Mouse (Mus musculus): ENCODE data around the gene Cited1. TPM values are rescaled to one million over a fixed set of nuclear protein-coding genes. Genes with fewer than 3 reads are reported as not detected.

Cited1 gene
- total and polyA plus RNA-seq, 3 experiments = not detected

DNA sequence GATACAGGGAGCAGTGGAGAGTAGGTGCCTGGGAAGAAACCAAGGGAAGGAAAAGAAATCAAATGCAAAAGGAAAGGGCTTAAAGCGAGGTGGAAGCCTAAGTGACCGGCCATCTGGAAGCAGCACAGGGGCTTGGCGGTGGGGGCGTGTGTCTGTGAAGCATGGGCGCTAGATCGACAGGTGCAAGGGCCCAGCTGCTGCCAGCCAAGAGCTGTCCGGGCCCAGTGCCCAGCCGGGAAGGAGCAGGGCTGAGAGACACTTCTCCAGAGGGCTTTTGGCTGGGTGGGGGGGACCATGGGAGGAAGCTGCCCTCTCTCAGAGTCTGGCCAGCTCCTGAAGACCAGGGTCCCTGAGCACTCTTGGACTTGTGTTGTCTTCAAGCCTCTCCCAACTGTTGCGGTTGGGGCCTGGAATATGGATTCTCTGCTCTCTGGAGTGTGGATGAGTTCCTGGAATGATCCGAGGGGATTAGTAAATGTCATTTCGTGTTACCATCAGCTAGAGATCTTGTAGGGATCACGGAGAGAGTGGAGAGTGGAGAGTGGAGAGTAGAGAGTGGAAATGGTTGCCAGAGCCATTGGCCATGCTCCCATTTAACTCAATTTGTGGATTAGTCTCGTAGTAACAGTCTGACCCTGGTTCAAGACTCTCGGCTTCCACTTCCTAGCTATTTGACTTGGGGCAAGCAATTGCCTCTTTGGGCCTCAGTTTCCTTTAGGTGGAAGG lies 10.8 kb upstream of the Cited1 start:
- H3K9me3 ChIP-seq (replicated peaks; ENCODE audit: insufficient read depth, low read length) = no peaks in the 10 kb centered on the region
- DNase-seq (ENCODE audit: low read depth, low spot score) = no peak
- H3K27me3 ChIP-seq (ENCODE audit: control insufficient read depth in 1 of 2, insufficient read depth in 2 of 2, low read length in 2 of 2) = no peaks in the 10 kb centered on the region; a peak in 1 of 4 replicates
- no peak overlapping the region for H3K9ac ChIP-seq (ENCODE audit: control insufficient read depth, low read depth, low read length, poor library complexity, severe bottlenecking)
- no peaks in the 10 kb centered on the region for H3K36me3 ChIP-seq (ENCODE audit: control insufficient read depth in 1 of 2, insufficient read depth in 2 of 2, low read length in 2 of 2)
- H3K4me1 ChIP-seq (ENCODE audit: control insufficient read depth in 1 of 2, insufficient read depth in 2 of 2, low read length in 2 of 2) = no peaks in the 10 kb centered on the region
- no peaks in the 10 kb centered on the region for H3K79me2 ChIP-seq (ENCODE audit: control insufficient read depth, insufficient read depth, low read length, poor library complexity)
- no peak for TF ChIP-seq ZKSCAN1 (IDR thresholded peaks at IDR 0.05; ENCODE audit: low read depth, low read length)
- no peak for TF ChIP-seq EP300 (IDR thresholded peaks at IDR 0.05; ENCODE audit: low read depth in 1 of 2, low read length in 2 of 2)
- no peak for TF ChIP-seq UBTF (IDR thresholded peaks at IDR 0.05; ENCODE audit: borderline replicate concordance, insufficient read depth, low read depth, low read length)
- no peak for TF ChIP-seq MYB (IDR thresholded peaks at IDR 0.05; ENCODE audit: low read depth, low read length)
- TF ChIP-seq CHD2 (IDR thresholded peaks at IDR 0.05; ENCODE audit: low read length) = no peak
- TF ChIP-seq RCOR1 (IDR thresholded peaks at IDR 0.05; ENCODE audit: low read depth, low read length) = no peak
- H3K4me3 ChIP-seq (ENCODE audit: control insufficient read depth in 1 of 2, insufficient read depth in 1 of 2, low read depth in 2 of 2, low read length in 2 of 2) = no peak overlapping the region
- no peak overlapping the region for H3K27ac ChIP-seq (ENCODE audit: control insufficient read depth, low read depth, low read length)

DNA sequence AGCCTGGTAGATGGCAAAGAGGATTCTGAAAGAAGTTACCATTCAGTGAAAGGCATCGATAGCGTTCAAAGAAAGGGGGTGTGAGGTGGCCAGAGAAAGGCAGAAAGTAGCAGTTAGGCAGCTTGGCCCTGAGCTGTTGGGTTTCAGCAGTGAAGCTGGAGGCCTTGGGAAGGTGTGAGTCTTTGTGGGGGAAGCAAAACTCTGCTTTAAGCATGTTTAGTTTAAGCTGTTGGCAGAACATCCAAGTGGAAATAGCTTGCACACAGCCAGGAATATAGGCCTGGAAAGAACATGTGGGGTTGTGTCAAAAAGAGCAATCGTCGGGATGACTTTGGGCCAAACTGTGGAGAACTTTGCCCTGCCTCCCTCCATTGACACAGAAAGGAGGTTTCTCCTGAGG lies 7.8 kb upstream of the Cited1 start:
- H3K9ac ChIP-seq (ENCODE audit: control insufficient read depth, low read depth, low read length, poor library complexity, severe bottlenecking) = no peak overlapping the region
- H3K4me3 ChIP-seq (ENCODE audit: control insufficient read depth in 1 of 2, insufficient read depth in 1 of 2, low read depth in 2 of 2, low read length in 2 of 2) = no peak overlapping the region
- DNase-seq (ENCODE audit: low read depth, low spot score) = no peak
- H3K9me3 ChIP-seq (replicated peaks; ENCODE audit: insufficient read depth, low read length) = no peaks in the 10 kb centered on the region
- no peak overlapping the region for H3K27ac ChIP-seq (ENCODE audit: control insufficient read depth, low read depth, low read length)
- H3K79me2 ChIP-seq (ENCODE audit: control insufficient read depth, insufficient read depth, low read length, poor library complexity) = no peaks in the 10 kb centered on the region
- no peak for TF ChIP-seq RCOR1 (IDR thresholded peaks at IDR 0.05; ENCODE audit: low read depth, low read length)
- no peak for TF ChIP-seq NRF1 (IDR thresholded peaks at IDR 0.05; ENCODE audit: insufficient read depth, low read depth, low read length, poor library complexity, severe bottlenecking)
- TF ChIP-seq JUND (IDR thresholded peaks at IDR 0.05; ENCODE audit: low read depth, low read length) = no peak
- TF ChIP-seq TAL1 (IDR thresholded peaks at IDR 0.05; ENCODE audit: low read length) = no peak
- no peak for TF ChIP-seq RAD21 (IDR thresholded peaks at IDR 0.05; ENCODE audit: low read depth, low read length)
- TF ChIP-seq NELFE (IDR thresholded peaks at IDR 0.05; ENCODE audit: low read depth, low read length) = no peak
- no peak for TF ChIP-seq MAX (IDR thresholded peaks at IDR 0.05; ENCODE audit: low read length)
- TF ChIP-seq POLR2AphosphoS2 (IDR thresholded peaks at IDR 0.05; ENCODE audit: low read length) = no peak
- TF ChIP-seq USF2 (IDR thresholded peaks at IDR 0.05; ENCODE audit: borderline replicate concordance in 1 of 2, insufficient read depth in 1 of 2, low read depth in 1 of 2, low read length in 2 of 2) = no peak
- no peak for TF ChIP-seq SMC3 (IDR thresholded peaks at IDR 0.05; ENCODE audit: low read depth, low read length)
- TF ChIP-seq CHD2 (IDR thresholded peaks at IDR 0.05; ENCODE audit: low read length) = no peak
- TF ChIP-seq MAZ (IDR thresholded peaks at IDR 0.05; ENCODE audit: low read depth, low read length) = no peak
- TF ChIP-seq ZKSCAN1 (IDR thresholded peaks at IDR 0.05; ENCODE audit: low read depth, low read length) = no peak
- TF ChIP-seq CHD1 (IDR thresholded peaks at IDR 0.05; ENCODE audit: low read depth, low read length) = no peak
- no peak for TF ChIP-seq ZMIZ1 (IDR thresholded peaks at IDR 0.05; ENCODE audit: low read depth, low read length)
- no peak for TF ChIP-seq EP300 (IDR thresholded peaks at IDR 0.05; ENCODE audit: low read depth in 1 of 2, low read length in 2 of 2)
- TF ChIP-seq ELF1 (IDR thresholded peaks at IDR 0.05; ENCODE audit: low read depth, low read length) = no peak
- TF ChIP-seq POLR2A (IDR thresholded peaks at IDR 0.05; ENCODE audit: control insufficient read depth in 1 of 2, insufficient read depth in 1 of 2, low read depth in 1 of 2, low read length in 2 of 2, poor library complexity in 1 of 2) = no peak
- no peaks in the 10 kb centered on the region for H3K27me3 ChIP-seq (ENCODE audit: control insufficient read depth in 1 of 2, insufficient read depth in 2 of 2, low read length in 2 of 2)
- no peaks in the 10 kb centered on the region for H3K36me3 ChIP-seq (ENCODE audit: control insufficient read depth in 1 of 2, insufficient read depth in 2 of 2, low read length in 2 of 2)
- no peaks in the 10 kb centered on the region for H3K4me1 ChIP-seq (ENCODE audit: control insufficient read depth in 1 of 2, insufficient read depth in 2 of 2, low read length in 2 of 2)
